Mouse (Mus musculus) ES-Bruce4 (cell line): ENCODE data around the gene Acsl5.

Experiments used
- EP300 ChIP-seq: IDR thresholded peaks from 2 replicates; pipeline ENCODE4 v1.6.1; 2011; ENCODE audit warnings: low read depth, low read length; ENCODE audit not compliant: insufficient read depth
- POLR2A ChIP-seq: IDR thresholded peaks from one replicate; pipeline ENCODE4 v1.8.1; 2011; ENCODE audit warnings: low read length; ENCODE audit not compliant: insufficient read depth

DNA sequence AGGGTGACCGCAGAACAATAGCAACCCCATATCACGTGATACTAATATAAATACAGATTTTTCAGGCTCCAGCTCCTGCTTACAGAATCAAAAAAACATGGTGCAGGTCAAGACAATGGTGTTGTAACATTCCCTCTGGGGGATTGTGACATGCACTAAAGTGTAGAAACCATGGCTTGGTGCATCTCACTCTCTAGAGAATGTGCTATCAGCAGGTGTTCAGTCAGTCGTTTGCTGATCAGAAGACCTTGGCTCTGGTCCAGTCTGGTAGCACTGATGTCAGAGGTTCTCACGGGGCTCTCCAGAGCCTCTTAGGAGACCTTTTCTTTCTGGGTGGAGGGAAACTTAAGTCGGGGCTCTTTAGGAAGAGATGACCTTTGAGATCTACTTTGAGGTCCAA lies 1.3 kb upstream of the Acsl5 start:
- no peak for TF ChIP-seq POLR2A
- TF ChIP-seq EP300: no peak
